Mouse (Mus musculus): Measurements from ENCODE around the gene Bdkrb2. TPM values are rescaled to one million over a fixed set of nuclear protein-coding genes. Genes with fewer than 3 reads are reported as not detected.

The Bdkrb2 gene
- polyA plus RNA-seq, 1 experiment = 8.3 TPM

DNA sequence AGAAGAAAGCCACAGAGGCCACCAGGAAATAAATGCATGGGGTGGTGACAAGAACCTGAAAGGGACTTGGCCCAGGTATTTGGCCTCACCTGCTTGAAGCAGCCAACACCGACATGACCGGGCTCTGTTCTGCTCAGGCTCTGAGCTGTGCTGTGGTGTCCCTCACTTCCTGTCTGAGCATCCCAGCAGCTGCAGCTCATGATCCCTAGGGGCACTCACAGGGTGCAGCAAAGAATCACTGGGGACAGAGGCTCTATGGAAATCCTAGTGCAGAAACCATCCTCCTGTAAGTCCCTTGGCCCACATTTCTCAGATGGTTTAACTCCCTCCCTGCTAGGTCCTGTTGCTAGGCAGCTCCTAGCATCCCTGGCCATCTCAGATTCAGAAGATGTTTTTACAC, 15.9 kb upstream of the Bdkrb2 start:
- TF ChIP-seq CTCF (IDR thresholded peaks at IDR 0.05; ENCODE audit: extremely low read depth, insufficient read length, insufficient replicate concordance, low read depth, low read length) = no peak
- no peak for TF ChIP-seq POLR2A (IDR thresholded peaks at IDR 0.05; ENCODE audit: low read depth, low read length)
- peaks cover 5% of the 10 kb centered on the region; the same call in 1 of the 2 replicates for H3K4me1 ChIP-seq (ENCODE audit: control insufficient read depth, insufficient read depth, insufficient read length, low read length)
- no peaks in the 10 kb centered on the region for H3K36me3 ChIP-seq (ENCODE audit: control insufficient read depth, insufficient read depth, low read length)
- no peaks in the 10 kb centered on the region for H3K27me3 ChIP-seq (ENCODE audit: control insufficient read depth, insufficient read depth, low read length)
- no peak overlapping the region for H3K4me3 ChIP-seq (ENCODE audit: low read depth, low read length)
- no peak overlapping the region for H3K27ac ChIP-seq (ENCODE audit: insufficient read depth, low read depth, low read length)
- WGBS = 60% methylated on average over 2 of the region's 2 CpGs

DNA sequence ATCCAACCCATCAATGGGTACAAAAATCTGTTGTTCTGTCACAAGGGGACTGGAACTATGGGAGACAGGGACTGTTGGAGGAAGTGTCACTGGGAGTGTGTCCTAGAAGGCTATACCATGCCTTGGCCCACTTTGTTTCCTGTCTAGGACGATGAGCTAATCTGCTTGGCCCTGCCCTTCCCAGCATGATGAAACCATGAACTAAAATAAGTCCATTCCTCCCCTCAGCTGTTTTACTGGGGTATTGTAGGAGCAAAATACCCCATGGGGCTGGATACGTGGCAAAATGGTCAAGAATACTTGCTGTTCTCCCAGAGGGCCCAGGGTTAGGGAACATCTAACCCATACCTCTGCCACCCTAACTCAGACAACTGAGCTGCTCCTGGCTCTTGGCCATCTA, 15.0 kb upstream of the Bdkrb2 start:
- peaks cover 5% of the 10 kb centered on the region; the same call in 1 of the 2 replicates for H3K4me1 ChIP-seq (ENCODE audit: control insufficient read depth, insufficient read depth, insufficient read length, low read length)
- H3K4me3 ChIP-seq (ENCODE audit: low read depth, low read length) = no peak overlapping the region
- TF ChIP-seq CTCF (IDR thresholded peaks at IDR 0.05; ENCODE audit: extremely low read depth, insufficient read length, insufficient replicate concordance, low read depth, low read length) (no peak), POLR2A (IDR thresholded peaks at IDR 0.05; ENCODE audit: low read depth, low read length) (no peak)
- WGBS = 73% methylated on average over 2 of the region's 2 CpGs
- H3K27me3 ChIP-seq (ENCODE audit: control insufficient read depth, insufficient read depth, low read length) = no peaks in the 10 kb centered on the region
- H3K27ac ChIP-seq (ENCODE audit: insufficient read depth, low read depth, low read length) = no peak overlapping the region
- no peaks in the 10 kb centered on the region for H3K36me3 ChIP-seq (ENCODE audit: control insufficient read depth, insufficient read depth, low read length)

DNA sequence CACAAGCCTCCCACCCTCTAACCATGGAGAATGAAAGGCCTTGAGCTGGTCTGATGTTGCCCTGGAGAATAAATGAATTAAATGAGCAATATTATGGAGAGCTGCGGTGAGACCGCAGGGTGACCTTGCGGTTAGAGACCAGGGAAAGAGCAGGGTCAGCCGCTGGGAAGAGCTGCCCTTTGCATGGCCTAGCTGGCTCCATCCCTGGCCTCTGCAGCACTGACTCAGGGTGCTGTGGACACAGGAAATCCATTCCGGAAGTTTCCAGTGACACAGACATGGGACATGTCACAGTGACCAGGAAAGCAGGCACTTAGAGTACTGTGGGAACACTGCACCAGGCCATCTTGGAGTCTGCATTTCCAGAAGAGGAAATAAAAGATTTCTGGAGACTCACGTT, 14.1 kb upstream of the Bdkrb2 start:
- Histone ChIP-seq H3K27me3 (ENCODE audit: control insufficient read depth, insufficient read depth, low read length) (no peaks in the 10 kb centered on the region), H3K4me3 (ENCODE audit: low read depth, low read length) (no peak overlapping the region), H3K4me1 (ENCODE audit: control insufficient read depth, insufficient read depth, insufficient read length, low read length) (peaks cover 5% of the 10 kb centered on the region; the same call in 1 of the 2 replicates), H3K27ac (ENCODE audit: insufficient read depth, low read depth, low read length) (no peak overlapping the region), H3K36me3 (ENCODE audit: control insufficient read depth, insufficient read depth, low read length) (no peaks in the 10 kb centered on the region)
- WGBS = 86% methylated on average over 6 of the region's 6 CpGs
- no peak for TF ChIP-seq POLR2A (IDR thresholded peaks at IDR 0.05; ENCODE audit: low read depth, low read length)
- no peak for TF ChIP-seq CTCF (IDR thresholded peaks at IDR 0.05; ENCODE audit: extremely low read depth, insufficient read length, insufficient replicate concordance, low read depth, low read length)

DNA sequence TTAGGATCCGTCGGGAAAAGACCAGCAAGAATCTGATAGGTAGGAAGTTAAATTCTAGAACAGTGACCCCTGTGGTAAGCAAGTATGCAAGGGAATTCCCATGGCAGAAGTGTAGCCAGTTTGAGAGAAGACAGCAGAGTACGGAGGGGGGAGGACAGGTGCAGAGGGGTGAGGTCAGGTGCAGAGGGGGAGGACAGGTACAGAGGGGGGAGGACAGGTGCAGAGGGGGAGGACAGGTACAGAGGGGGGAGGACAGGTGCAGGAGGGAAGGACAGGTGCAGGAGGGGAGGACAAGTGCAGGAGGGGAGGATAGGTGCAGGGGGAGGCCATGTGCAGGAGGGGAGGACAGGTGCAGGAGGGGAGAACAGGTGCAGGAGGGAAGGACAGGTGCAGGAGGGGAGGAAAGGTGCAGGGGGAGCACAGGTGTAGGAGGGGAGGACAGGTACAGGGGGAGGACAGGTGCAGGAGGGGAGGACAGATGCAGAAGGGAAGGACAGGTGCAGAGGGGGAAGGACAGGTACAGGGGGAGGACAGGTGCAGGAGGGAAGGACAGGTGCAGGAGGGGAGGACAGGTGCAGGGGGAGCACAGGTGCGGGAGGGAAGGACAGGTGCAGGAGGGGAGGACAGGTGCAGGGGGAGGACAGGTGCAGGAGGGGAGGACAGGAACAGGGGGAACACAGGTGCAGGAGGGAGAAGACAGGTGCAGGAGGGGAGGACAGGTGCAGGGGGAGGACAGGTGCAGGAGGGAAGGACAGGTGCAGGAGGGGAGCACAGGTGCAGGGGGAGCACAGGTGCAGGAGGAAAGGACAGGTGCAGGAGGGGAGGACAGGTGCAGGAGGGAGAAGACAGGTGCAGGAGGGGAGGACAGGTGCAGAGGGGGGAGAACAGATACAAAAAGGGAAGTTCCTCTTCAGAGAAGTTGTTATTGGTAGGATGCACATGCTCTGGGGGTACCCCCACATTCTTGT, 12.9 kb upstream of the Bdkrb2 start:
- H3K27ac ChIP-seq (ENCODE audit: insufficient read depth, low read depth, low read length) = no peak overlapping the region
- H3K4me1 ChIP-seq (ENCODE audit: control insufficient read depth, insufficient read depth, insufficient read length, low read length) = peaks cover 7% of the 10 kb centered on the region; the same call in 1 of the 2 replicates
- no peaks in the 10 kb centered on the region for H3K36me3 ChIP-seq (ENCODE audit: control insufficient read depth, insufficient read depth, low read length)
- no peak overlapping the region for H3K4me3 ChIP-seq (ENCODE audit: low read depth, low read length)
- TF ChIP-seq POLR2A (IDR thresholded peaks at IDR 0.05; ENCODE audit: low read depth, low read length) = no peak
- no peak for TF ChIP-seq CTCF (IDR thresholded peaks at IDR 0.05; ENCODE audit: extremely low read depth, insufficient read length, insufficient replicate concordance, low read depth, low read length)
- 48% methylated on average over 4 of the region's 4 CpGs for WGBS
- H3K27me3 ChIP-seq (ENCODE audit: control insufficient read depth, insufficient read depth, low read length) = no peaks in the 10 kb centered on the region

DNA sequence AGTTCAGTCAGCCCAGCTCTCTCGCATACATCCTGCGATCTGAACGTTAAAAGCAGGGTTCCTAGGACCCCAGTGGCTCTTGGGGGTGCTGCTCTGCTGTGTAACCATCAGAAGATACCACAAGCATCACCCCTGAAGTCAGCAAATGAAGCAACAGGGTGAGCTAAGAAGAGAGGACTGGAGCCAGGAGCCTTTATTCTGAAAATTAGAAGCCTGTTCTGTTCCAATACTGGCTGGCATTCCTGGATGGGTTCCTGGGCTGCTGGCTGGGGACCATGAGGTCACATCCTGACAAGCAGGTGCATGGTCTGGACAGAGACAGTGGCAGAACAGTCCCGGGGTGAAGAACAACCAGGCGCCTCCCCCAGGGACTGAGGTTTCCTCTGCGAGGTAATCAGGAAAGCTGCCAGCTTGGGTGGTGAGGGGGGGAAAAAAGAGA, 11.5 kb upstream of the Bdkrb2 start:
- WGBS = 56% methylated on average over 6 of the region's 6 CpGs
- Histone ChIP-seq H3K27ac (ENCODE audit: insufficient read depth, low read depth, low read length) (no peak overlapping the region; the same call in 1 of the 2 replicates), H3K4me1 (ENCODE audit: control insufficient read depth, insufficient read depth, insufficient read length, low read length) (0 out of 2 replicates have a peak, but pooled peaks cover 2% of the 10 kb centered on the region), H3K27me3 (ENCODE audit: control insufficient read depth, insufficient read depth, low read length) (no peaks in the 10 kb centered on the region), H3K36me3 (ENCODE audit: control insufficient read depth, insufficient read depth, low read length) (no peaks in the 10 kb centered on the region), H3K4me3 (ENCODE audit: low read depth, low read length) (no peak overlapping the region)
- TF ChIP-seq POLR2A (IDR thresholded peaks at IDR 0.05; ENCODE audit: low read depth, low read length) (no peak), CTCF (IDR thresholded peaks at IDR 0.05; ENCODE audit: extremely low read depth, insufficient read length, insufficient replicate concordance, low read depth, low read length) (no peak)

DNA sequence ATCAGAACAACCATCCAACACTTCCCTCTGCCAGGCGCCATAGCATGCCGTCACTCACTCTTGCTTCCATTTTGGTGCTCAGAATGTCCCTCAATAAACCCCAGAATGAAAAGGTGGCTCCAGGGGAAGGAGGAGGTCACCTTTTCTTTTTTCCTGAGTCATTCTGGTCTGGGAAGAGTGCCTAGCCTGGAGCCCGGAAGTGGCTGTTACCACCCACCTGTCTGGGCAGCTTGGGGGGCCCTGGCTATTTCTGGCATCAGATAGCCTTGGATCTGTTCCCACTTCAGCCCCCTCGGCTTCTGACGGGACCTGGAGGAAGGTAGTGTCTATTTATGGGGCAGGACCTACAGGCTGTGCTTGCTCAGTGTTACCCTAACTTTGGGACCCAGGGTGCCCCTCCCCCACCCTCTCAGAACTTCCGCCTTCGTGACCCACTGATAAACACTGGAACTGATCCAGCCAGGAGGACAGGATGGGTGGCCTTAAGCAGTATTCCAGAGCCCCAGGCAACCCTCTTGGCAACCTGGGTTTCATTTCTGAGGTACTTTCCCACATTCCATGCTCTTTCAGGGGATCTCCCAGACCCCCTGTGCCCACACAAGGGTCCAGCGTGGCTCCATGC, 8.8 kb upstream of the Bdkrb2 start:
- TF ChIP-seq CTCF (IDR thresholded peaks at IDR 0.05; ENCODE audit: extremely low read depth, insufficient read length, insufficient replicate concordance, low read depth, low read length) (no peak), POLR2A (IDR thresholded peaks at IDR 0.05; ENCODE audit: low read depth, low read length) (no peak)
- 52% methylated on average over 8 of the region's 8 CpGs for WGBS

DNA sequence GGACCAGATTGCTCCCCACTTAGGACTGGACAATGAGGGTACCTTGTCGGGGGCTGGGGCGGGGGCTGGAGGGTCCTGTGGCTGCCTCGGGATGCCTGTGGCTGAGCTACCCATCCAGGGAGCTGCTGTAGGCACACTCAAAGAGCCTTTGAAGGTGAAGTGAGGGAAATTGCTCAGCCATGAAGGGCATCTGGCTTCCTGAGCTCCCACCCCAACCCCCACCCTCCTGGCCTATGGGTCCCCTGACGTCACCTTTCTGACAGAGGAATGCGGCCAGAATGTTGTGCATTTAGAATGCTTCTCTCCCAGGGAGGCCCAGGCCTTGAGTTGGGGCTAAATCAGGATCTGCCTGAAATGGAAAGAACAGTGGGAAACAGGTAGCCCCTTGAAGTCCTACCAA, 7.9 kb upstream of the Bdkrb2 start:
- no peak for TF ChIP-seq CTCF (IDR thresholded peaks at IDR 0.05; ENCODE audit: extremely low read depth, insufficient read length, insufficient replicate concordance, low read depth, low read length)
- H3K36me3 ChIP-seq (ENCODE audit: control insufficient read depth, insufficient read depth, low read length) = no peaks in the 10 kb centered on the region
- WGBS = 77% methylated on average over 5 of the region's 5 CpGs
- no peak overlapping the region for H3K4me3 ChIP-seq (ENCODE audit: low read depth, low read length)
- 0 out of 2 replicates have a peak, but pooled peaks cover 2% of the 10 kb centered on the region for H3K4me1 ChIP-seq (ENCODE audit: control insufficient read depth, insufficient read depth, insufficient read length, low read length)
- no peaks in the 10 kb centered on the region for H3K27me3 ChIP-seq (ENCODE audit: control insufficient read depth, insufficient read depth, low read length)
- no peak overlapping the region for H3K27ac ChIP-seq (ENCODE audit: insufficient read depth, low read depth, low read length)

More for the DNA sequence above, 8.8 kb upstream of the Bdkrb2 start:
- no peaks in the 10 kb centered on the region for H3K36me3 ChIP-seq (ENCODE audit: control insufficient read depth, insufficient read depth, low read length)
- H3K4me1 ChIP-seq (ENCODE audit: control insufficient read depth, insufficient read depth, insufficient read length, low read length) = 0 out of 2 replicates have a peak, but pooled peaks cover 2% of the 10 kb centered on the region
- no peak overlapping the region for H3K27ac ChIP-seq (ENCODE audit: insufficient read depth, low read depth, low read length)
- H3K4me3 ChIP-seq (ENCODE audit: low read depth, low read length) = no peak overlapping the region
- no peaks in the 10 kb centered on the region for H3K27me3 ChIP-seq (ENCODE audit: control insufficient read depth, insufficient read depth, low read length)

Measured in small intestine, adult 2 months (tissue).